ENCODE assay signal across 9 mouse cellular contexts in genomic region chr15:99139669-99140068, GRCm38 (mm10). TPM values are rescaled to one million over a fixed set of nuclear protein-coding genes. Genes with fewer than 3 reads are reported as not detected.
DNase-seq lines count a peak whose midpoint lies in the region; ATAC-seq and TF ChIP-seq lines count a peak whose summit lies in the region.
"Had no signal": no experiment of that assay in that cellular context is flagged by ENCODE, and none has a peak within 500 bp of the region (broad histone marks: within the 10 kb centered on the region; RNA-seq: fewer than 3 reads in every experiment).

No protein-coding gene starts in this region.

- H3K36me3 ChIP-seq in embryonic facial prominence, embryonic 14.5 days (ENCODE audit: control insufficient read depth, insufficient read depth, low read length) = peaks cover 11% of the 10 kb centered on the region
- H3K36me3 ChIP-seq in hindbrain, embryonic 13.5 days = peaks cover 9% of the 10 kb centered on the region
- no peaks in the 10 kb centered on the region for H3K36me3 ChIP-seq in lung, postnatal 0 days (ENCODE audit: insufficient read depth, low read length)

- no peak overlapping the region for H3K9ac ChIP-seq in embryonic facial prominence, embryonic 14.5 days (ENCODE audit: low read depth, low read length)
- H3K9ac ChIP-seq in hindbrain, embryonic 13.5 days = 0 out of 2 replicates have a peak overlapping the region, but pooled peaks have one; percentile 24
- no peak overlapping the region for H3K9ac ChIP-seq in lung, postnatal 0 days (replicated peaks; ENCODE audit: low read depth)

- DNase-seq in frontal cortex, postnatal 14 days (ENCODE audit: low spot score in 2 of 2) = no peak
- peak; percentile 16 for DNase-seq in 3134 (ENCODE audit: extremely low read depth, insufficient read length, low spot score)
- DNase-seq in adrenal gland, postnatal 25 days = peak; percentile 55
- DNase-seq in embryonic facial prominence, embryonic 14.5 days (ENCODE audit: low spot score) = peak; percentile 49
- peak; percentile 60 for DNase-seq in lung, postnatal 0 days (ENCODE audit: low spot score)
- peak; percentile 65 for DNase-seq in thymus, postnatal 4 days

- peak; percentile 69; the same call in 1 of the 2 replicates for ATAC-seq in frontal cortex, adult (ENCODE audit: low TSS enrichment)
- ATAC-seq in embryonic facial prominence, embryonic 14.5 days (ENCODE audit: low read depth) = peak; percentile 22; the same call in 1 of the 2 replicates
- ATAC-seq in hindbrain, embryonic 13.5 days (ENCODE audit: low FRiP score) = no peak
- no peak for ATAC-seq in lung, postnatal 0 days

- 62% methylated on average over 6 of the region's 6 CpGs for WGBS in embryonic facial prominence, embryonic 14.5 days
- WGBS in hindbrain, embryonic 13.5 days = 49% methylated on average over 6 of the region's 6 CpGs
- 67% methylated on average over 6 of the region's 6 CpGs for WGBS in lung, postnatal 0 days

- no peak overlapping the region for H3K4me3 ChIP-seq in embryonic facial prominence, embryonic 14.5 days (ENCODE audit: low read depth, low read length)
- no peak overlapping the region for H3K4me3 ChIP-seq in hindbrain, embryonic 13.5 days
- no peak overlapping the region for H3K4me3 ChIP-seq in lung, postnatal 0 days (ENCODE audit: low read depth, low read length)

- H3K27me3 ChIP-seq in embryonic facial prominence, embryonic 14.5 days (replicated peaks; ENCODE audit: control insufficient read depth, insufficient read depth, low read length) = no peaks in the 10 kb centered on the region
- no peaks in the 10 kb centered on the region for H3K27me3 ChIP-seq in hindbrain, embryonic 13.5 days
- H3K27me3 ChIP-seq in lung, postnatal 0 days (replicated peaks; ENCODE audit: insufficient read depth, low read length) = no peaks in the 10 kb centered on the region

- H3K9me3 ChIP-seq in embryonic facial prominence, embryonic 14.5 days (ENCODE audit: control insufficient read depth, low read length) = 0 out of 2 replicates have a peak, but pooled peaks cover 3% of the 10 kb centered on the region
- no peaks in the 10 kb centered on the region for H3K9me3 ChIP-seq in hindbrain, embryonic 13.5 days
- H3K9me3 ChIP-seq in lung, postnatal 0 days (ENCODE audit: low read length) = no peaks in the 10 kb centered on the region

- no peak overlapping the region for H3K4me2 ChIP-seq in embryonic facial prominence, embryonic 14.5 days (ENCODE audit: low read depth, low read length)
- no peak overlapping the region for H3K4me2 ChIP-seq in hindbrain, embryonic 13.5 days
- no peak overlapping the region for H3K4me2 ChIP-seq in lung, postnatal 0 days (replicated peaks; ENCODE audit: low read depth, low read length)

- TF ChIP-seq CTCF in lung, postnatal 0 days (IDR thresholded peaks at IDR 0.05) = peak; percentile 85

- no peak for TF ChIP-seq EP300 in lung, postnatal 0 days (IDR thresholded peaks at IDR 0.05)

- no peak overlapping the region for H3K27ac ChIP-seq in embryonic facial prominence, embryonic 14.5 days (replicated peaks; ENCODE audit: low read depth, low read length)
- H3K27ac ChIP-seq in hindbrain, embryonic 13.5 days = peak overlapping the region; percentile 62
- H3K27ac ChIP-seq in lung, postnatal 0 days (ENCODE audit: low read length) = no peak overlapping the region

- H3K4me1 ChIP-seq in embryonic facial prominence, embryonic 14.5 days (ENCODE audit: control insufficient read depth, insufficient read depth, low read length) = no peaks in the 10 kb centered on the region
- peaks cover 13% of the 10 kb centered on the region for H3K4me1 ChIP-seq in hindbrain, embryonic 13.5 days (replicated peaks)
- H3K4me1 ChIP-seq in lung, postnatal 0 days (ENCODE audit: insufficient read depth, low read depth, low read length) = no peaks in the 10 kb centered on the region

RNA-seq across cellular contexts. Expression of gene Spats2, which starts 14.0 kb away (rescaled TPM):
- 18.7 and 19.6 TPM in 2 replicates for total RNA-seq in adrenal gland, postnatal 25 days (2021)
- 35.5 and 38.9 TPM in 2 replicates for polyA plus RNA-seq in embryonic facial prominence, embryonic 14.5 days (2014; fragmentation: Nextera tagmentation; extraction: Ambion mirVana)
- polyA plus RNA-seq in hindbrain, embryonic 13.5 days (2015; fragmentation: Nextera tagmentation; extraction: Ambion mirVana) = 42.1 and 45.0 TPM in 2 replicates
- polyA plus RNA-seq in lung, postnatal 0 days (2015; fragmentation: Nextera tagmentation; extraction: Ambion mirVana) = 13.7 and 16.3 TPM in 2 replicates

RNA-seq across cellular contexts. Expression of gene Dnajc22, which starts 46.7 kb away (rescaled TPM):
- 1.9 and 3.8 TPM in 2 replicates for total RNA-seq in adrenal gland, postnatal 25 days (2021)
- polyA plus RNA-seq in embryonic facial prominence, embryonic 14.5 days (2014; fragmentation: Nextera tagmentation; extraction: Ambion mirVana) = 0.38 TPM in 1 of 2 replicates, not detected in the other
- polyA plus RNA-seq in hindbrain, embryonic 13.5 days (2015; fragmentation: Nextera tagmentation; extraction: Ambion mirVana) = 1.3 and 1.6 TPM in 2 replicates
- polyA plus RNA-seq in lung, postnatal 0 days (2015; fragmentation: Nextera tagmentation; extraction: Ambion mirVana) = 0.50 and 0.96 TPM in 2 replicates

RNA-seq across cellular contexts. Expression of gene C1ql4, which starts 52.1 kb away (rescaled TPM):
- not detected in 2 replicates for total RNA-seq in adrenal gland, postnatal 25 days (2021)
- 0.11 and 0.13 TPM in 2 replicates for polyA plus RNA-seq in embryonic facial prominence, embryonic 14.5 days (2014; fragmentation: Nextera tagmentation; extraction: Ambion mirVana)
- polyA plus RNA-seq in hindbrain, embryonic 13.5 days (2015; fragmentation: Nextera tagmentation; extraction: Ambion mirVana) = 5.6 and 11.8 TPM in 2 replicates
- not detected in 2 replicates for polyA plus RNA-seq in lung, postnatal 0 days (2015; fragmentation: Nextera tagmentation; extraction: Ambion mirVana)
- total RNA-seq: left cerebral cortex, postnatal 25 days had no signal

Comparison
In these comparisons a context has a peak if more than half of its experiments do, and no peak if none do; other contexts are left out.
1. ATAC-seq: peak in frontal cortex, adult (single experiment) and embryonic facial prominence, embryonic 14.5 days (single experiment); none in hindbrain, embryonic 13.5 days (single experiment) and lung, postnatal 0 days (single experiment).
2. DNase-seq: peak in 3134 (single experiment), adrenal gland, postnatal 25 days (single experiment), embryonic facial prominence, embryonic 14.5 days (single experiment), lung, postnatal 0 days (single experiment) and thymus, postnatal 4 days (single experiment); none in frontal cortex, postnatal 14 days (0 of 2).